Mouse (Mus musculus): Measurements from ENCODE around the gene Rbm18.
A peak's percentile ranks its signal among the peaks of the same experiment; 100 is the strongest.

Gene Rbm18

GRCm38 (mm10) chr2:36104956-36105741 is 31.4 kb downstream of the Rbm18 start, which contains the start of gene Lhx6:
TSS of gene Lhx6 (minus strand) at chr2:36105408.
- no peak for DNase-seq (ENCODE audit: low spot score in 2 of 2)

GRCm38 (mm10) chr2:36104436-36104955 is 32.1 kb downstream of the Rbm18 start:
- no peak for DNase-seq (ENCODE audit: low spot score in 2 of 2)

GRCm38 (mm10) chr2:36103555-36104367 is 32.8 kb downstream of the Rbm18 start:
- no peak for DNase-seq (ENCODE audit: low spot score in 2 of 2)

GRCm38 (mm10) chr2:36103069-36103554 is 33.5 kb downstream of the Rbm18 start:
- DNase-seq (ENCODE audit: low spot score in 2 of 2), result no peak

GRCm38 (mm10) chr2:36102559-36102946 is 34.0 kb downstream of the Rbm18 start:
- no peak for DNase-seq (ENCODE audit: low spot score in 2 of 2)

GRCm38 (mm10) chr2:36101866-36102558 is 34.6 kb downstream of the Rbm18 start:
- no peak for DNase-seq (ENCODE audit: low spot score in 2 of 2)

GRCm38 (mm10) chr2:36099739-36100138 is 36.8 kb downstream of the Rbm18 start:
- no peak for DNase-seq (ENCODE audit: low spot score in 2 of 2)

- DNase-seq (ENCODE audit: low spot score in 2 of 2), result no peak
These were observed 38.6 kb downstream of the Rbm18 start for GRCm38 (mm10) chr2:36098021-36098420.

GRCm38 (mm10) chr2:36097129-36097815 is 39.3 kb downstream of the Rbm18 start:
- DNase-seq (ENCODE audit: low spot score in 2 of 2), result no peak

- no peak for DNase-seq (ENCODE audit: low spot score in 2 of 2)
These were observed 42.6 kb downstream of the Rbm18 start for GRCm38 (mm10) chr2:36093914-36094475.

- no peak for DNase-seq (ENCODE audit: low spot score in 2 of 2)
These were observed 43.3 kb downstream of the Rbm18 start for GRCm38 (mm10) chr2:36093301-36093700.

GRCm38 (mm10) chr2:36092748-36093147 is 43.8 kb downstream of the Rbm18 start:
- DNase-seq (ENCODE audit: low spot score in 2 of 2), result no peak

GRCm38 (mm10) chr2:36090853-36091741 is 45.5 kb downstream of the Rbm18 start:
- peak; percentile 68 to 81 for DNase-seq (ENCODE audit: low spot score in 2 of 2)

GRCm38 (mm10) chr2:36089190-36089589 is 47.4 kb downstream of the Rbm18 start:
- DNase-seq (ENCODE audit: low spot score in 2 of 2), result no peak

GRCm38 (mm10) chr2:36085041-36085440 is 51.5 kb downstream of the Rbm18 start:
- DNase-seq (ENCODE audit: low spot score in 2 of 2), result no peak

- DNase-seq (ENCODE audit: low spot score in 2 of 2), result no peak
These were observed 53.6 kb downstream of the Rbm18 start for GRCm38 (mm10) chr2:36082802-36083580.

- no peak for DNase-seq (ENCODE audit: low spot score in 2 of 2)
These were observed 55.1 kb downstream of the Rbm18 start for GRCm38 (mm10) chr2:36081446-36081845.

- no peak for DNase-seq (ENCODE audit: low spot score in 2 of 2)
These were observed 59.3 kb downstream of the Rbm18 start for GRCm38 (mm10) chr2:36077160-36077761.

- DNase-seq (ENCODE audit: low spot score in 2 of 2), result no peak
These were observed 61.4 kb downstream of the Rbm18 start for GRCm38 (mm10) chr2:36075210-36075609.

All from spleen, postnatal 4 days (tissue).